Mouse (Mus musculus) ZHBTc4 (cell line): ENCODE data around the gene Tec.

ENCODE experiments used
- DNase-seq: peaks from one replicate; pipeline ENCODE4 v3.0.0-alpha.2; 2011; ENCODE audit warnings: low read depth, low spot score

Tec gene

GRCm38 (mm10) chr5:72736868-72737267, 131.4 kb downstream of the Tec start:
- DNase-seq, result no peak

GRCm38 (mm10) chr5:72736437-72736836, 131.8 kb downstream of the Tec start:
- no peak for DNase-seq

DNA sequence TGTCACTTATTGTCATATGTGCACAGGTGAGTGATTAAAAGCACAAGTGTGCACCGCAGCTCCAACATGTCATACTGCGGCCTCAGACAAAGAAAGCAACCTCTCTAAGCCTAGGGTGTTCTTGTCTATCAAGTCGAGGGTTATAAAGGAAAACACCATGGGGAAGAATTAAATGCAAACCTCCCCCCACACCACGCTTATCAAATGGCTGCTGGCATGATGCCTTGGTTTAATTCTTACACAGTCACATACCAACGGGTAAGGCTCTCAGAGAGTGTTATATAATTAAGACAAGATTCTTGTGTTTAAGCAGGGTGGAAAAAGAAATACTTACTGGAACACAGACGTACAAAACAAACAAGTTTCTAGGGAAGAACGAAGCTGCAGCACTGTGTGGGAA, 132.5 kb downstream of the Tec start:
- DNase-seq, result no peak

DNA sequence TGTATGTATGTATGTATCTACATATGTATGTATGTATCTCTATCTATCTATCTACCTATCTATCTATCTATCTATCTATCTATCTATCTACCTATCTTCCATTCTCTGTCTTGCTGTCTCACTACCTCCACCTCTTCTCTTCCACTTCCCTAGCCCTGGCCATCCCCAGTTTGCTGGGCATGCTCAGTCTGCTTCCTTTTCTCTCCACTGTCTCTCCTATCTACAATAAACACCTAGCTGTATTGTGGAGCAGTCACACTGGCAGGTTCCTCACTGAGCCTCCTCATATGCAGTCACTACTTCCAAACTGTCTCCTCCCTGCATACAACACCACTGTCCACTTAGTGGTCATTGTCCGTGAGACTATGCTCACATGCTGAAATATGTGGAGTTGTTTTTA, 135.4 kb downstream of the Tec start:
- DNase-seq, result no peak

GRCm38 (mm10) chr5:72725404-72725803, 142.9 kb downstream of the Tec start:
- DNase-seq, result no peak

DNA sequence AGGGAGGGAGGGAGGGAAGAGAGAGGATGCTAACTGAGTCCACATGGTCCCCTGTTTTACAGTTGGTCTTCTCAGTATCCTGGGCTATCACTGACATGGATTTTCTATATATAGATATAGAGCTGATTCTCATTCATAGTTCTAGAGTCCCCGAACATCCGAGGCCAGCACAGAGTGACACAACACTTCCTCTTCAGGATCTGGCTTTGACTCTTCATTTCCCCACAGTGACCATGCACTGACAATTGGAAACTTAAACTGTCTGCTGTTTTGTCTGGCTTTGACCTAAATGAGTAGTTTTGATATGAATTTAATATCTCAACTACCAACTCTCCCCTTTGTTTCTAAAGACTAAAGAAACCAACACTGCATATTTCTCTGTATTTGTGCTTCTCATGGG, 144.9 kb downstream of the Tec start:
- DNase-seq, result no peak

DNA sequence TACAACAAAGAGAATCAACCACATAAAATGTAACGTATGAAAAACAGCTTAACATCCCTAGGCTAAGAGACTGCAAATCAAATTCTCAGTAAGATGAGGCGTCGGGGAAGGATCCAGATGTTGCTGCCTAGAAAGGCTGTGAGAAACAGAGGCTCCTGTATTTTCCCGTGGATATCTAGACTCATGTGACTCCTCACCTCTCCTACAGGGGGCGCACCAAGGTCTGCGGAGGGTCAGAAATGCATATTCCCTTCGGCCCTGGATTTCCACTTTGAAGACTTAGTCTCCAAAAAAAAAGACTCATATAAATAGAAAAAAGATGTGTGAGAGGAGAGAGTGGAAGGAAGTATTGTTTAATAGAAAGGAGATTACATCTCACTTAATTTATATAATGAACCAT, 147.7 kb downstream of the Tec start:
- peak; percentile 35 for DNase-seq

- peak; percentile 59 for DNase-seq
These were observed 157.6 kb downstream of the Tec start for GRCm38 (mm10) chr5:72710572-72711278.

- no peak for DNase-seq
These were observed 158.3 kb downstream of the Tec start for GRCm38 (mm10) chr5:72709976-72710375.

DNA sequence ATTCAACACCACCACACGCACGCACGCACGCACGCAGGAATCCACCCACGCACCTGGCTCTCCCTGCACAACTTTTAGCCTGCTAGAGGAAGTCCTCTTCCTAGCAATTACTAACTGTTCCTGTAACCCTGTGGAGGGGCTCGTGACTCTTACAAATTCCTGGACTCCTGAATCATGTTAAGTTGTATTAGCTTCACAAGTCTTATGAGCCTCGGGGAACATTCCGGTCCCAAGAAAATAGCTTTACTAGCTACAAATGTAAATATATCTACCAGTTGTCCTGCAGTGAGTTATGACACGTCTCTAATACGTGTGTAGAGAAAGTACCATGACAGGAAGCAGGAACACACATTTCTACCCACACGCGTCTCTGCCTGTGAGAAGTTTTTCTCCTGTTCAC, 158.8 kb downstream of the Tec start:
- no peak for DNase-seq

GRCm38 (mm10) chr5:72706722-72707121, 161.6 kb downstream of the Tec start:
- DNase-seq, result no peak

GRCm38 (mm10) chr5:72706095-72706494, 162.2 kb downstream of the Tec start:
- DNase-seq, result peak; percentile 6
